Mouse (Mus musculus): ENCODE results near the gene Ndufc2.
A peak's percentile ranks its signal among the peaks of the same experiment; 100 is the strongest.

The Ndufc2 gene

GRCm38 (mm10) chr7:97399960-97400715, at the start of gene Ndufc2:
Ndufc2 (plus strand) TSS chr7:97400003.
- peak; percentile 86 to 88 for DNase-seq

- DNase-seq, result no peak
These were observed 48.9 kb upstream of the Ndufc2 start for GRCm38 (mm10) chr7:97350891-97351290.

GRCm38 (mm10) chr7:97351792-97352513, 47.9 kb upstream of the Ndufc2 start:
- DNase-seq, result peak; percentile 36 to 53

GRCm38 (mm10) chr7:97353356-97353755, 46.4 kb upstream of the Ndufc2 start:
- DNase-seq, result no peak

- no peak for DNase-seq
These were observed 44.5 kb upstream of the Ndufc2 start for GRCm38 (mm10) chr7:97355068-97355841.

- peak; percentile 17 to 21 for DNase-seq
These were observed 43.5 kb upstream of the Ndufc2 start for GRCm38 (mm10) chr7:97356253-97356652.

- peak; percentile 12 to 36 for DNase-seq
These were observed 42.9 kb upstream of the Ndufc2 start for GRCm38 (mm10) chr7:97356875-97357276.

- no peak for DNase-seq
These were observed 42.0 kb upstream of the Ndufc2 start for GRCm38 (mm10) chr7:97357840-97358239.

GRCm38 (mm10) chr7:97358347-97358746, 41.5 kb upstream of the Ndufc2 start:
- DNase-seq, result no peak

GRCm38 (mm10) chr7:97360166-97360565, 39.6 kb upstream of the Ndufc2 start:
- no peak for DNase-seq

- no peak for DNase-seq
These were observed 38.8 kb upstream of the Ndufc2 start for GRCm38 (mm10) chr7:97360955-97361354.

GRCm38 (mm10) chr7:97361467-97361866, 38.3 kb upstream of the Ndufc2 start:
- peak; percentile 65 to 66 for DNase-seq

- no peak for DNase-seq
These were observed 33.9 kb upstream of the Ndufc2 start for GRCm38 (mm10) chr7:97365887-97366286.

GRCm38 (mm10) chr7:97375101-97375500, 24.7 kb upstream of the Ndufc2 start:
- DNase-seq, result no peak

- no peak for DNase-seq
These were observed 23.9 kb upstream of the Ndufc2 start for GRCm38 (mm10) chr7:97375906-97376305.

- DNase-seq, result no peak
These were observed 20.5 kb upstream of the Ndufc2 start for GRCm38 (mm10) chr7:97379304-97379703.

- DNase-seq, result no peak
These were observed 19.2 kb upstream of the Ndufc2 start for GRCm38 (mm10) chr7:97380500-97381123.

- DNase-seq, result no peak
These were observed 17.1 kb upstream of the Ndufc2 start for GRCm38 (mm10) chr7:97382661-97383060.

- no peak for DNase-seq
These were observed 16.2 kb upstream of the Ndufc2 start for GRCm38 (mm10) chr7:97383496-97384132.

GRCm38 (mm10) chr7:97386106-97386805, 13.5 kb upstream of the Ndufc2 start:
- no peak for DNase-seq

GRCm38 (mm10) chr7:97386806-97387370, 12.9 kb upstream of the Ndufc2 start:
- DNase-seq, result peak; percentile 96 to 97
